Mouse (Mus musculus): ENCODE data around the gene Dph2.

The Dph2 gene

DNA sequence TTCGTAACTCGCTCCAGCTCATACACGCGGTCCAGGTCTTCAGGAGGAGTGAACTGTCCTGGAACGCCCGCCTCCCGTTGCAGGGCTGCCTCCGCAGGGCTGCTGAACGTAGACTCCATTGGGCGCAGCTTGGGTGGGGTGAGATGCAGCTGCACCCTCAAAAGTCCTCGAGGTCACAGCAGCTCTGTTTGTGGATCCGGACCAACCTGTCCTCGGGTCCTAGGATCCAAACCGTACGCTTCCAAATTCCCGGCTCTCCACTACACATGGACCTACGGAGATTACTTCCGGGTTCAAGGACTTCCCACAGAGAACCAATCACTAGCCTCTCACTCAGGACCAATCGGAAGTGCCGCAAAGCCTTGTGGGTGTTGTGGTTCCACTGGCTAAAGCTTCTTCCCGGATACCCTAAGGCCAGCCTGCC is at the start of gene Dph2:
TSS of gene Dph2 (minus strand) at position 295 of the 424 bp plus-strand sequence.
- peak; percentile 51 to 68 for DNase-seq (ENCODE audit: low spot score in 2 of 2)

DNA sequence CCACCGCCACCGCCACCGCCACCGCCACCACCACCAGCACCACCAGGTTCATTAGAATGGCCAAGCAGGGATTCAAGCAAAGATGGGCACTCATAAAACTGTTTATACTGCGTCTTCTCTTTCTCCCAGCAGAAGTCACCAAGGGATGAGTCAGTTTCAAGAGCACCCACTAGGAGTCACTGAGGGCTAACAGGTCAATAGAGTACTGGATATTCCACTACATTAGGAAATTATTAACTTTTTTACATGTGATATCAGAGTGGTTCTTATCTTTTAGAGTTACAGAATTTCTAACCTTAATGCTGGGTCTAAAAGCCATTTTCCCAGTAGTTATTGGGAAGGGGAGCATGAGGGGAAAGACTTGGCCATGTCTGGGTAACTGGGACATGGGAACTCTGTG is 45.1 kb upstream of the Dph2 start:
- no peak for DNase-seq (ENCODE audit: low spot score in 2 of 2)

DNA sequence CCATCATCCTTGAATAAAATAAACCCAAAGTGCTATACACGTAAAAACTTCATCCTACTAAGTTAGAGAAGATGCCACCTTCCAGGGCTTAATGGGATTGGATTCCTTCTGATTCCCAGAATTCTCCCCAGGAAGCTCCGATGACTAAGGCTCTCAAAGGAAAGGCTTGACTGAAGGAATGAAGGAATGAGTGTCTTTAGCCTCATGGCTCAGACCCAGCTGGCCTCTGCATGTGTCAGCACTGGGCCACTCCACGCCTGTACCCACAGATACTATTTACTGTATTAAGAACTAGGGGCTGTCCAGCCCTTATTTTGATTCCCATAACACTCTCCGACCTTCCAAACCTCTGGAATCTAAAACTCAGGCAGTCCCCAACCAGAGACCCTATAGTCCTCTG is 42.2 kb upstream of the Dph2 start:
- DNase-seq (ENCODE audit: low spot score in 2 of 2), result no peak

DNA sequence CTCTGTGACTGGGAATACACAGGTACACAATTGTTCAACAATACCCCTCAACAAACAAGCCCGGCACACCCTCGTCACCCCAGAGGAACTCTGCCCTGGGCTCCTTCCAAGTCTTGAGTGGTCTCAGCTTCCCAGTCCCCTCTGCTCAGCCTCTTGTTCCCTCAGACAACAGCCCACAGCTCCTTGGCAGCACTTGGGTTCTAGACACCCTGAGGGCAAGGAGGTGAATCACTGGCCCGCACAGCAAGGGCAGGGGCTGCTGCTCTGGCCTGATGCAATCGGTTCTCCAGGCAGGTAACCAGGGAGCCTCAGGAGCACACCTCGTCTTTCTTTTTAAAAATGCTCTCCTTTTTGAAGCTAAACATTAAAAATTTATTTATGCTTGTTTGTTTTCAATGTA is 41.4 kb upstream of the Dph2 start:
- DNase-seq (ENCODE audit: low spot score in 2 of 2), result no peak

DNA sequence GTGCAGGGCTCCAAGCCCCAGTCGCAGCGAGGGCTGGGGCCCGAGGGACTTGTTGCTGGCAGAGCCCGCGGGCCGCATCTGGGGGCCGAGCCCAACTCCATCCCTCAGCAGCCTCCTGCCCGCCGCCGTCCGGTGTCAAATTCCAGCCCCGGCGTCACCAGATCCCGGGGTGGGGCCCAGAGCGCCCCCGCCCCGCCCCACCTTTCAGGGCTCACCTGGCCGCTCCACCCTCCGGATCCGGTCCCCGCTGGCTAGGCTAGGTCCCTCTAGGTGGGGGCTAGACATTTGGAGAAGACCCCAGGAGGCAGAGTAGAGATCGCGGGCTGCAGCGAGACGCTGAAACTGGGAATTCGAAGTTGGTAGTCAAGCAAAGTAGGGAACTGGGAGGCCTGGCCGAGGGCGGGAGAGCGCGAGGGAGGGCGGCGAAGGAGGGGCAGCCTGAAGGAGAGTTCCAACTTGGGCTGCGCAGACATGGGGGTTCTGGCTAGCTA is 37.6 kb upstream of the Dph2 start, which contains the start of gene Artn:
TSS of gene Artn (minus strand) at position 373 of the 491 bp plus-strand sequence.
- no peak for DNase-seq (ENCODE audit: low spot score in 2 of 2)

DNA sequence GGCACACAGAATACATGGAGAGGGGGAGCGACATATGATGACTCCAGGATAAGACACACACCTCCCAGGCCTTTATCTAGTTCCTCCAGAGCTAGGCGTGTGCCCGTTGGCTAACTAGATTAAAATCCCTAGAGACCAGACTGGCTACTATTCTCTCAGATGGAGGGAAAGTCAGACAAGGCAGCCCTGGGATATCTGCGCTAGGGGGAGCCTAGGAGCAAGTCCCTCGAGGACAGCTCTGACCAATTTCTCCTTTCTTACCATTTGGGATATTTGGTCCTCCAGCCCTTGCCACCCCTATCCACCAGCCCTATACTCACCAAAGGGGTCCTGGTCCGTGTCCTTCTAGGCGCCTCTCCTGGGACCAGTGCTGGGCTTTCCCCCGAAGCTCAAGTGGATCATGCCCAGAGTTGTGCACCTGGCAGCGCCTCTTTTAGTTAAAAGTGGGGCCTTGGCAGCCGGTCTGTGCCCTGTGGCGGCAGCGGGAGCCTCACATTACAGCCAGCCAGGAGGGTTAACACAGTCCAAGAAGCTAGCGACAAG is 36.9 kb upstream of the Dph2 start:
- DNase-seq (ENCODE audit: low spot score in 2 of 2), result no peak

DNA sequence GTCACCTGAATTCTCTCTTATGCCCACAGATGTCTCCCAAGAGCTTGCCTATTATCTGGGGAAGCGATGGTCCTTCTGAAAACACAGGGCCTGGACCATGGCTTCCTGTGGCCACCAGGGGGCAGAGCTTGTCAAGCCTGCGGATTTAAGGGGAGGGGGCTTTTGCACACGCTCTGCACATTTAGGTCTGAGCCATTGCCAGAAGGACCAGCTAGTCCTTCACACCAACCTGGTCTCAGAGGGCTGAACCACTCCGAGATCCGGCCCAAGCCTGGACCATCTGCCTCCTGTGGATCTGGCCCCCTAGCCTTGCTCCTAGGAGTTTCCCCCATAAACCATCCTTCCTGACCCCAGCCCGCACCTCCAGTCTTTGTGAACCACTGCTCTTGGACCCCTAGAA is 36.4 kb upstream of the Dph2 start:
- DNase-seq (ENCODE audit: low spot score in 2 of 2), result no peak

DNA sequence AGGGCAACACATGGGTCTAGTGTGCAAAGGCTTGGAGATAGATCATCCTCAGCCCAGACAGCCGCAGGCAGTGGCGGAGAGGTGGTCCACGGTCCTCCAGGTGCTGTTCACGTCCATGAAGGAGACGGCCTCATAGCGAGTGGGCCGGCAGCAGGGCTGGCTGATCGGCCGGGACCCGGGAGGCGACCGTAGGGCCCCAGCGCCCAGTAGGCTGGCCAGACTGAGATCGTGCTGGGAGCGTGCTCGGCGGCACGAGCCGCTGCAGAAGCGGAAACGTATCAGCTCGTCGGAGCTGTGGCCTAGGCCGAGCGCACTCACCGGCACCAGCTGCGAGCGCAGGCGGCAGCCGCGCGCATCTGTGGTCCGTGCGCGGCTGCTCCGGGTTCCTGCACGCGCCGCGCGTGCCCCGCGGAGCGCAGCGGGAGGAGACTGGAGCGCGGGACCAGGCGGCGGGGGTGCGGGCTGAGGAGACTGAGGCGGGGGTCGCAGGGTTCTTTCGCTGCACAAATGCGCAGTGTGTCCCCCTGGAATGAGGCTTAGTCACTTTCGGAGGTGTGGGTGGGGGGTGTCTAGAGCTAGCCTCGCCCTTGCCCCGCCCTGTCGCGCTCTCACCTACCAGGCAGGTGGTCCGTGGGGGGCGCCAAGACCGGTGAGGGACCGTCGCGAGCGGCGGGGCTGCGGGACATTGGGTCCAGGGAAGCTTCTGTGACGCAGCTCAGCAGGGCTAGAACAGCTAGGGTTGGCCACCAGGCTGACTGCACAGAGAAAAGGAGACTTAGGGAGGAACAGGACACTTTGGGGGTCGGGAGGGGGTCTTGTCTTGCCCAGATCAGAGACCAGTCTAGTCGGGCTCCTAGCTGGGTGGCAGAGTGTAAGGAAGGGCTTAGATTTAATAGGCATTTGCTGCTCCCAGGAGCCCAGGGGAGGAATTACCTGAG is 35.0 kb upstream of the Dph2 start:
- DNase-seq (ENCODE audit: low spot score in 2 of 2), result no peak

DNA sequence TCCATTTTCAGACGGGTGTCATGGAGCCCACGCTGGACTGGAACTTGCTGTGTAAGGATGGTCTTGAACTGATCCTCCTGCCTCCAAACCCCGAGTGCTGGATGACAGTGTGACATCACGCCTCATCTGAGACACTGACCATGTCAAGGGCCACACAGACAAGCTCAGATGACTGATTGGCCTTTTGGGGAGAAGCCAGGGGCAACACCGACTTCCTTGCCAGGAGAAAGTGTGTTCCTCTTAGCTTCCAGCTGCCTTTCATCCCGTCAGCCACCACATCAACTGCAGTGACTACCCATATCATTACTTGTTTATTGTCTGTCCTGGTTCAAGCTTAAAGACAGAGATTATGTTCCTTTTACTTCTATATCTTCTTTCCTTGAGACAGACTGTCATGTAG is 33.1 kb upstream of the Dph2 start:
- no peak for DNase-seq (ENCODE audit: low spot score in 2 of 2)

DNA sequence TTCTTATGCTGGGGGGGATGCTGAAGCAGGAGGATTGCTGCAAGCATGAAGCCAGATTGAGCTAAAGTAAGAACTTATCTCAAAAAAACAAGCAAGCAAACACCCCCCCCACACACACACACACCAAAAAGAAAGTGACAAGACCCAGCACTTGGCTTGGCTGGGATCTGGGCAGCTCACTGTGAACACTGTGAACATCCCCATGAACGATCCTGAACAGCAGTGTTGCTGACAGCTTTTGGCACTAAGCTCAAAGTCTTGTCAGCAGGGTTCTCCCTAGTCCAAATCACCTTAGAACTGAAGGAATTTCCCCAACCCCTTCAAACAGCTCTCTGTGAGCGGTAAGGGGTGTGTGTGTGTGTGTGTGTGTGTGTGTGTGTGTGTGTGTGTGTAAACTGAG is 31.6 kb upstream of the Dph2 start:
- no peak for DNase-seq (ENCODE audit: low spot score in 2 of 2)

DNA sequence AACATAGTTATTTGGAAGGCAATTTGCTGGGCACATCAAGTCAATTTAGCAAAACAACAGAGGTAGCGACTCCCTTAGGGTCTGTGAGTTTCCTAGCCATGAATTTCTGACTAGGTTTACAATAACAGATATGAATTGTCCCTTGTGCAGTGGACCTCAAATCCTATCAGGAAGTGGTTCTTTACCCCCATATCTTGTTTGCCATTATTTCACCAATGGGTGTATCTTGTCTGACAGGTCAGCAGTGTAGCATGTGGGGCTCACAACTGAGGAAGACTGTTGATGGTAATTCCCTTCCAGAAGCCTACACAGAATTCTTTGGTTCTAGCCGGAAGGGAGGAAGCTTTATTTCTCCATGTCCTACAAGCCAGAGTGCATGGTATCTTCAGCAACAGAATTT is 29.5 kb upstream of the Dph2 start:
- DNase-seq (ENCODE audit: low spot score in 2 of 2), result no peak

DNA sequence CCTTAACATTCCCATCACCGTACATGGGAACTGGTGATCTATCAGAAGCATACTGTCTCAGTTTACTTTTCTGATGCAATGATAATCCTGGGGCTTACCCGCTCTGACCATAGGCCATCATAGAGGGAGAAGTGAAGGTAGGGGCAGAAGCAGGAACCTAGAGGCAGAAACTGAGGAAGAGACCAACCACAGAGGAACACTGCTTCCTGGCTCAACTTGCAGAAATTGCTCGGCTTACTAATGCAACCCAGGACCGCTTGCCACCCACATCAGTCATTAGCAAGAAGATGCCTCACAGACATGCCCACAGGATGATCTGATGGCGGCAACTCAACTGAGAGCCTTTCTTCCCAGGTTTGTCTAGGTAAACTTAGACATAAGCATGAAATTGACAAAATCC is 26.9 kb upstream of the Dph2 start:
- no peak for DNase-seq (ENCODE audit: low spot score in 2 of 2)

DNA sequence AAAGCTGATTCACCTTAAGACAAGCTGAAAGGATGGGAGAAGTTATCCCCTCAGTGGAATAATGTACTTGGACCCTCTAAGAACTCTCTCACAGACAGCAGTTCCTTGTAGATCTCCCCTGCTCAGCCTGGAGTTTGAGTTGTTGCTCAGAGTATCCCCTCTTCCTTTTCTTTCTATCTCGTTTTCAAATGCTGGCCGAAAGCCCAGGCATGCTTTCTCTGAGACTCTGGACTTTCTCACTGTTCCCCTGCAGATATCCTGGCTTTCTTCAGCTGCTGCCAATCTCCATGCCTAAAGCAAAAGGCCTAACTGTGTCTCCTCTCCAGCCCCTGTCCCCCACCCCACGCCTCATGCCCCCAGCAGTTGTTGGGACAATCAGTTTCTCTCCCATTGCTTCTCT is 26.4 kb upstream of the Dph2 start:
- DNase-seq (ENCODE audit: low spot score in 2 of 2), result no peak

DNA sequence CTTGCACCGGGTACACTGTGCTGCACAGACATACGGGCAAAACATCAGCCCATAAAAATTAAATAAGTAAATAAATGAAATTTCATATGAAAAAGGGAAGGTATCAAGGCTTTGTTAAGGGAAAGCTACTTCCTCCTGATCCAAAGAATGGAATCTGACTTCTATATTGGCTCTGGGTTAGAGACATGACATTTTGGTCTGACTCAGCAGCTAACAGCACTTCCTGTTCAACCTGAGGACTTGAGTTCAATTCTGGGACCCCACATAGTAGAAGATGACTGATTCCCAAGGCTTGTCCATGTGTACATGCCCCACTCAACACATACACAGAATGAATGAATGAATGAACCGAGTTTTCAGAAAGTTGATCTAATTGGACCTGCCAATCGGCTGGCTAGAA is 26.0 kb upstream of the Dph2 start:
- DNase-seq (ENCODE audit: low spot score in 2 of 2), result no peak

DNA sequence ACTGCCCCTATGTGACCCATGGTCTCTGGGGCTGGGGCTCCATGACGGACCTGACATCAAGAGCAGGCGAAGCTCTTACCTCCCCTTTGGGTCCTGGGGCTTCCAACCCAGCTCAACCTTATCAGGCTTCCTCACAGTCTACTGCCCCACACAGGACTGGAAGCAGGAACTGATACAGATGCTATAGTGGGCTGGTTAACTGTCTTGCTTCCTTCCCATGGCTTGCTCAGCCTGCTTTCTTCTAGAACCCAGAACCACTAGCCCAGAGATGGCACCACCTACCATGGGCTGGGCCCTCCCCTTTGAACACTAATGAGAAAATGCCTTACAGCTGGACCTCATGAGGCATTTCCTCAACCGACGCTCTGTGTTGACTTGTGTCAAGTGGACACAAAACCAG is 25.6 kb upstream of the Dph2 start:
- DNase-seq (ENCODE audit: low spot score in 2 of 2), result no peak

DNA sequence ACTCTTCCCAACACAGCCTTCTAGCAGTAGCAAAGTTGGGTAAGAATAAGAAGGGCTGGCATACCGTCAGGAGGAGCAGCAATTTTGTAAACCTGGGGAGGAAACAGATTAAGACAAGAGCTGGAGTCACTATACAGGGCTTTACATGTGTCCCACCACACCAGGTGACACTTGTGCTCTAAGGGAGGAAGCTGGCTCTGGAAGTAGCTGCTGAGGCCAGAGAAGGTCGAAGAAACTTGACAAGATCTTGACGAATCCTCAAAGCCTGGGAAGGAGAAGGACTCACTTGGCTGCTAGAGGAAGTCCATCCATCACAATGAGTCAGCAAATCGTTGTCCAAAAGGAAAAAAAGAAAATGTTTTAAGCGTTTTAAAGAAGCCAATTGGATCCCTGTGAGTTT is 24.6 kb upstream of the Dph2 start:
- no peak for DNase-seq (ENCODE audit: low spot score in 2 of 2)

DNA sequence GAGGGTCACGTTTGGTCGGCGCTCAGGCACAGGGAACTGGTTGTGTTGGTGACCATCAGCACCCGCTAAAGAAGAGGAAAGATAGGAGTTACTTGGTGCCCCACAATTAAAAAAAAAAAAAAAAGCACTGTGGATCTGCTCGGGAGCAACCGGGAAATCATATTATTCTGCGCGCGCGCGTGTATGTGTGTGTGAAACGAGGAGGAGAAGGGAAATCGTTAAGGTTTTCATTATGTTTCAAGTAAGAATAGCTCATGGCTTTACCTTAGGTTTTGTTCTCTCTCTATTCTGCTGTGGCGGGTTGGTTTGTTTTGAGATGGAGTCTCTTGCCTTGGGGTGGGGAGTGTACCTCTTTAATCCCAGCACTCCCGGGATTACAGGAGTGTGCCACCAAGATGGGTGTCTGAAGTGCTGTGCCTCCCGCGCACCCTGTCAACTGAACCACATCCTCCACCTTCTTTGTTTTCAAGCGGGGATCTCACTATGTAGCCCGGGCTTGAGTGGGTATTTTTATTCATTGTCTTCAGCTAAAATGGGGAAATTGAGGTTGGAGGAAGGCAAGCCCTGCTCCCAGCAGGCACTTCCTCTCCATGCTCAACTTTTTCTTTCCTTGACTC is 23.8 kb upstream of the Dph2 start:
- no peak for DNase-seq (ENCODE audit: low spot score in 2 of 2)

DNA sequence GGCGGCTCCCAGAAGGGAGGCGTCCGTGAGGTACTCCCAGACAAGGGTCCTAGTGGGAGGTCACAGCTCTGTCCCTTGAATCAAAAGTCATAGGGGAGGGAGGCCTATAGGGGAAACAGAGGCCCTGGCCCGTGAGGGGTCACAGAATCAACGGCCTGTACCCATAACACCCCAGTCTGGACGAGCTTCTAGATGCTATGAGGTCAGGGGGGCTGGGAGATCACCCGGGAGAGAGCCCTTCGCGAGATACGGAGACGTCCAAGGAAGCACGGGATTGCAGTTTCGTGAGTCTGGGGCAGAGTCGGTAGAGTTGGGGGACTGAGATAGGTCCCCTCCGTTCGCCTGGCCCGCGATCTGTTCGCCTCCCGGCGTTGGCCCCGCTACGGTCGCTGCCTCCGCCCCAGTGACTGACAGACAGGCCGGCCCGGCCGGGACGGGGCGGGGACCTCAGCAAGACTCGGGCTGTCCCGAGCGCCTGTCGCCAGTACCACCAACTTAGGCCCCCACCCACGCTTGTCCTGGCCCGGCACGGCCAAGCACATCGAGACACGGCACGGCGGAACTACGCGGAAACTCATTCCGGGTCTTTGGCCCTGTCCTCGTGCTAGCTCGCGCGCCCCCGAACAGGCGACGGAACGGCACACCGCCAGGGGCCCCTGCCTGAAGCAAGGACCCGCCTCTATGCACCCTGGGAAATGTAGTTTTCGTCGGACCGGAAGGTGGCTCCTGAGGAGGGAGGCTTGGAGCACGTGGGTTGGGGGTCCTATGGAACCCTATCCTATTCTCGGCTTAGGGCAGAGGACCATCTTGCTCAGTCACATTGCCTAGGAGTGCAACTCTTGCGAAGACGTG is 23.0 kb upstream of the Dph2 start, which contains the start of gene Ipo13:
TSS of gene Ipo13 (minus strand) at position 409 of the 852 bp plus-strand sequence.
- DNase-seq (ENCODE audit: low spot score in 2 of 2), result peak; percentile 86 to 89

DNA sequence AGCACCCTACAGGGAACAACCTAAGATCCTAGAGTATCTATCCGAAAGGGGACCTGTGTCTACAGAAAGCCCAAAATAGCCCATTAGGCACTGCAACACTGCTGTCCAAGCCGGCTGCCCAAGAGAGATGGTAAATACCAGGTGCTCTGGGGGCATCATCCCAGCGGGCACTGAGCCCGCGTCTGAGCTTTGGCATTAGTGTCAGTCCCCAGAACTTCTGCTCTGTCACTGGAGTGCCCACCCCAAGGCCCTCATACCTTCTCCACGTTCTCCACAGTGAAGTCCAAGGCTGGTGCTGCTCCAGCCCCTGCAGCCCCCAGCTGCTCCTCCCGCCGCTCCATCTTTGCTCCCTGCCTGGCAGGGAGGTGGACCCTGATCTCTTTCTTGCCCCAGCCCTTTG is 22.2 kb upstream of the Dph2 start:
- no peak for DNase-seq (ENCODE audit: low spot score in 2 of 2)

DNA sequence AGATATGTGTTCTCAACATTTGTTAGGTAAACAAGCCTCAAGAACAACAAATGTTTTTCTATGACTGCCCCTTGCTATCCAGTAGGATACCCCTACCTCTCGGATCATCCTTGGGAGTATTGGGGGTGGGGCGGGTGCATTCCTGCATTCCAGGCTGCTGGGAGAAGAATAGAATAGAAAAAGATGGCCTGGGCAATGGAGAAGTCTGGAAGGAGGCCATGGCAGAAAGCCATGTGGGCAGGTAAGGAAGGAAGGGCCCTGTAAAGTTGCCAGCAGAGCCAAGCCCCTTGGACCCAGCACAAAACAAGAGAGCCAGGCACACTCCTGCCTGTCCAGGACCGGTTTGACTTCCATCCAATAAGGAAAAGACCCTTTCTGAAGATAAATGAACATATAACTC is 21.6 kb upstream of the Dph2 start:
- no peak for DNase-seq (ENCODE audit: low spot score in 2 of 2)

DNA sequence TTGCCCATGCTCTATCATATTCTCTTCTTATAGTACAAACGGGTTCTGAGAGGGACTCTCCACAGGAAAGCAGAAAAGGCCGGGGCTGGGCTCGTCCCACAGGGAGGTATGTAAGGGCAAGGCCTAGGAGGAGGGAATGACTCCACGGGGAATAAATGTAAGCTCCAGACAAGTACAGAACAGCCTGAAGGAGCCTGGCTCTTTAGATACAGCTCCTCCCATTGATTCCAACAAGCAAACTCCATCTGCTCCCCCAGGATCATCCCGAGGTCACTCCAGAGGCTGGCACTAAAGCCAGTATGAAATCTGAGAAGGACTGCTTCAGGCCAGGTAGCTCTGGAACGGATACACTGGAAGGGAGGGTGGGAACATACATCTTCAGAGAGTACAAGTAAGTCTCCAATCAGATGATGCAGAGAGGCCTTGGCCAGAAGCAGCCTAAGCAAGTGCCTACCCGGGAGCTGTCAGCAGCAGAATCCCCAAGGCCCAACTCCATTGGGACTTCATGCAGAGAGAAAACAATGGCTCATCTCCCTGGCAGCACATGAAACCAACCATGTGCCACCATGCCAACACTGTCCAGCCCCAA is 20.9 kb upstream of the Dph2 start:
- no peak for DNase-seq (ENCODE audit: low spot score in 2 of 2)

Measured in frontal cortex, postnatal 25 days (tissue).